Mouse (Mus musculus): ENCODE measurements around the gene Wdr70. TPM values are rescaled to one million over a fixed set of nuclear protein-coding genes. Genes with fewer than 3 reads are reported as not detected.

The Wdr70 gene
- polyA plus RNA-seq, 1 experiment from 2014 or later = 37.5 TPM

- 0 out of 2 replicates have a peak, but pooled peaks cover 4% of the 10 kb centered on the region for H3K4me1 ChIP-seq (ENCODE audit: control insufficient read depth, insufficient read depth, low read length)
- H3K9me3 ChIP-seq (replicated peaks; ENCODE audit: control insufficient read depth, low read length) = no peaks in the 10 kb centered on the region
- 51% methylated on average over 22 of the region's 22 CpGs for WGBS
- peaks cover 4% of the 10 kb centered on the region; the same call in 1 of the 2 replicates for H3K36me3 ChIP-seq (ENCODE audit: control insufficient read depth, insufficient read depth)
- no peaks in the 10 kb centered on the region for H3K27me3 ChIP-seq (ENCODE audit: control insufficient read depth, insufficient read depth, low read length)
- no peak for ATAC-seq (replicated peaks; ENCODE audit: extremely low read depth, insufficient read depth, low FRiP score)
- H3K4me2 ChIP-seq (ENCODE audit: low read depth, low read length) = peak overlapping the region; percentile 17
- H3K27ac ChIP-seq (ENCODE audit: low read length) = no peak overlapping the region
- H3K4me3 ChIP-seq (ENCODE audit: low read length) = no peak overlapping the region
- H3K9ac ChIP-seq (ENCODE audit: low read length) = no peak overlapping the region
Observed at GRCm38 (mm10) chr15:7877560-7878467, 221.2 kb downstream of the Wdr70 start.

- Histone ChIP-seq H3K4me3 (ENCODE audit: low read length) (no peak overlapping the region), H3K4me1 (ENCODE audit: control insufficient read depth, insufficient read depth, low read length) (0 out of 2 replicates have a peak, but pooled peaks cover 4% of the 10 kb centered on the region), H3K9me3 (replicated peaks; ENCODE audit: control insufficient read depth, low read length) (no peaks in the 10 kb centered on the region), H3K9ac (ENCODE audit: low read length) (no peak overlapping the region), H3K4me2 (ENCODE audit: low read depth, low read length) (no peak overlapping the region), H3K27me3 (ENCODE audit: control insufficient read depth, insufficient read depth, low read length) (no peaks in the 10 kb centered on the region), H3K36me3 (ENCODE audit: control insufficient read depth, insufficient read depth) (no peaks in the 10 kb centered on the region), H3K27ac (ENCODE audit: low read length) (no peak overlapping the region)
- 68% methylated on average over 6 of the region's 6 CpGs for WGBS
- no peak for ATAC-seq (replicated peaks; ENCODE audit: extremely low read depth, insufficient read depth, low FRiP score)
Observed at GRCm38 (mm10) chr15:7875879-7876278, 223.1 kb downstream of the Wdr70 start.

- no peak for ATAC-seq (replicated peaks; ENCODE audit: extremely low read depth, insufficient read depth, low FRiP score)
- Histone ChIP-seq H3K27me3 (ENCODE audit: control insufficient read depth, insufficient read depth, low read length) (no peaks in the 10 kb centered on the region), H3K9ac (ENCODE audit: low read length) (no peak overlapping the region), H3K9me3 (replicated peaks; ENCODE audit: control insufficient read depth, low read length) (no peaks in the 10 kb centered on the region), H3K36me3 (ENCODE audit: control insufficient read depth, insufficient read depth) (no peaks in the 10 kb centered on the region), H3K27ac (ENCODE audit: low read length) (no peak overlapping the region), H3K4me1 (ENCODE audit: control insufficient read depth, insufficient read depth, low read length) (no peaks in the 10 kb centered on the region), H3K4me2 (ENCODE audit: low read depth, low read length) (no peak overlapping the region), H3K4me3 (ENCODE audit: low read length) (no peak overlapping the region)
- WGBS = 82% methylated on average over 5 of the region's 5 CpGs
Observed at GRCm38 (mm10) chr15:7872473-7872872, 226.5 kb downstream of the Wdr70 start.

- no peak overlapping the region for H3K27ac ChIP-seq (ENCODE audit: low read length)
- H3K4me2 ChIP-seq (ENCODE audit: low read depth, low read length) = no peak overlapping the region
- H3K4me1 ChIP-seq (ENCODE audit: control insufficient read depth, insufficient read depth, low read length) = no peaks in the 10 kb centered on the region
- no peaks in the 10 kb centered on the region for H3K27me3 ChIP-seq (ENCODE audit: control insufficient read depth, insufficient read depth, low read length)
- ATAC-seq (replicated peaks; ENCODE audit: extremely low read depth, insufficient read depth, low FRiP score) = no peak
- H3K9ac ChIP-seq (ENCODE audit: low read length) = no peak overlapping the region
- H3K9me3 ChIP-seq (replicated peaks; ENCODE audit: control insufficient read depth, low read length) = no peaks in the 10 kb centered on the region
- no peaks in the 10 kb centered on the region for H3K36me3 ChIP-seq (ENCODE audit: control insufficient read depth, insufficient read depth)
- no peak overlapping the region for H3K4me3 ChIP-seq (ENCODE audit: low read length)
- 83% methylated on average over 3 of the region's 3 CpGs for WGBS
Observed at GRCm38 (mm10) chr15:7865305-7865704, 233.7 kb downstream of the Wdr70 start.

- no peaks in the 10 kb centered on the region for H3K9me3 ChIP-seq (replicated peaks; ENCODE audit: control insufficient read depth, low read length)
- H3K36me3 ChIP-seq (ENCODE audit: control insufficient read depth, insufficient read depth) = no peaks in the 10 kb centered on the region
- H3K4me2 ChIP-seq (ENCODE audit: low read depth, low read length) = no peak overlapping the region
Observed at GRCm38 (mm10) chr15:7863328-7863727, 235.7 kb downstream of the Wdr70 start.

GRCm38 (mm10) chr15:7862890-7863289, 236.1 kb downstream of the Wdr70 start:
- Histone ChIP-seq H3K9ac (ENCODE audit: low read length) (no peak overlapping the region), H3K4me3 (ENCODE audit: low read length) (no peak overlapping the region), H3K36me3 (ENCODE audit: control insufficient read depth, insufficient read depth) (no peaks in the 10 kb centered on the region), H3K4me2 (ENCODE audit: low read depth, low read length) (no peak overlapping the region), H3K27ac (ENCODE audit: low read length) (no peak overlapping the region), H3K27me3 (ENCODE audit: control insufficient read depth, insufficient read depth, low read length) (no peaks in the 10 kb centered on the region), H3K4me1 (ENCODE audit: control insufficient read depth, insufficient read depth, low read length) (no peaks in the 10 kb centered on the region), H3K9me3 (replicated peaks; ENCODE audit: control insufficient read depth, low read length) (no peaks in the 10 kb centered on the region)
- 83% methylated on average over 5 of the region's 5 CpGs for WGBS
- no peak for ATAC-seq (replicated peaks; ENCODE audit: extremely low read depth, insufficient read depth, low FRiP score)

More at GRCm38 (mm10) chr15:7863328-7863727, 235.7 kb downstream of the Wdr70 start:
- Histone ChIP-seq H3K4me3 (ENCODE audit: low read length) (no peak overlapping the region), H3K9ac (ENCODE audit: low read length) (no peak overlapping the region), H3K27me3 (ENCODE audit: control insufficient read depth, insufficient read depth, low read length) (no peaks in the 10 kb centered on the region), H3K4me1 (ENCODE audit: control insufficient read depth, insufficient read depth, low read length) (no peaks in the 10 kb centered on the region), H3K27ac (ENCODE audit: low read length) (no peak overlapping the region)
- no peak for ATAC-seq (replicated peaks; ENCODE audit: extremely low read depth, insufficient read depth, low FRiP score)
- WGBS = 67% methylated on average over 5 of the region's 5 CpGs

- no peak overlapping the region for H3K27ac ChIP-seq (ENCODE audit: low read length)
- no peaks in the 10 kb centered on the region for H3K4me1 ChIP-seq (ENCODE audit: control insufficient read depth, insufficient read depth, low read length)
- no peaks in the 10 kb centered on the region for H3K36me3 ChIP-seq (ENCODE audit: control insufficient read depth, insufficient read depth)
- H3K27me3 ChIP-seq (ENCODE audit: control insufficient read depth, insufficient read depth, low read length) = no peaks in the 10 kb centered on the region
- no peak for ATAC-seq (replicated peaks; ENCODE audit: extremely low read depth, insufficient read depth, low FRiP score)
- 57% methylated on average over 5 of the region's 5 CpGs for WGBS
- no peak overlapping the region for H3K9ac ChIP-seq (ENCODE audit: low read length)
- no peaks in the 10 kb centered on the region for H3K9me3 ChIP-seq (replicated peaks; ENCODE audit: control insufficient read depth, low read length)
- H3K4me3 ChIP-seq (ENCODE audit: low read length) = no peak overlapping the region
- H3K4me2 ChIP-seq (ENCODE audit: low read depth, low read length) = no peak overlapping the region
Observed at GRCm38 (mm10) chr15:7858841-7859240, 240.2 kb downstream of the Wdr70 start.

GRCm38 (mm10) chr15:7857418-7857817, 241.6 kb downstream of the Wdr70 start:
- Histone ChIP-seq H3K4me2 (ENCODE audit: low read depth, low read length) (peak overlapping the region; percentile 35), H3K9ac (ENCODE audit: low read length) (no peak overlapping the region), H3K27me3 (ENCODE audit: control insufficient read depth, insufficient read depth, low read length) (no peaks in the 10 kb centered on the region), H3K36me3 (ENCODE audit: control insufficient read depth, insufficient read depth) (no peaks in the 10 kb centered on the region), H3K4me3 (ENCODE audit: low read length) (no peak overlapping the region), H3K9me3 (replicated peaks; ENCODE audit: control insufficient read depth, low read length) (no peaks in the 10 kb centered on the region), H3K4me1 (ENCODE audit: control insufficient read depth, insufficient read depth, low read length) (no peaks in the 10 kb centered on the region), H3K27ac (ENCODE audit: low read length) (no peak overlapping the region)
- 35% methylated on average over 13 of the region's 13 CpGs for WGBS
- ATAC-seq (replicated peaks; ENCODE audit: extremely low read depth, insufficient read depth, low FRiP score) = peak; percentile 87

GRCm38 (mm10) chr15:7842398-7842797, 256.6 kb downstream of the Wdr70 start:
- 72% methylated on average over 4 of the region's 4 CpGs for WGBS
- Histone ChIP-seq H3K9me3 (replicated peaks; ENCODE audit: control insufficient read depth, low read length) (no peaks in the 10 kb centered on the region), H3K4me1 (ENCODE audit: control insufficient read depth, insufficient read depth, low read length) (no peaks in the 10 kb centered on the region), H3K36me3 (ENCODE audit: control insufficient read depth, insufficient read depth) (no peaks in the 10 kb centered on the region), H3K9ac (ENCODE audit: low read length) (no peak overlapping the region), H3K27me3 (ENCODE audit: control insufficient read depth, insufficient read depth, low read length) (no peaks in the 10 kb centered on the region), H3K4me2 (ENCODE audit: low read depth, low read length) (no peak overlapping the region), H3K27ac (ENCODE audit: low read length) (no peak overlapping the region), H3K4me3 (ENCODE audit: low read length) (no peak overlapping the region)
- ATAC-seq (replicated peaks; ENCODE audit: extremely low read depth, insufficient read depth, low FRiP score) = no peak
